Mouse (Mus musculus): ENCODE results near the gene Opcml. TPM values are rescaled to one million over a fixed set of nuclear protein-coding genes. Genes with fewer than 3 reads are reported as not detected.

The Opcml gene
- polyA plus RNA-seq, 1 experiment, result 0.08 TPM

- H3K4me1 ChIP-seq (ENCODE audit: control insufficient read depth, insufficient read depth, low read length), result no peaks in the 10 kb centered on the region
- H3K27me3 ChIP-seq (replicated peaks; ENCODE audit: control insufficient read depth, insufficient read depth, low read length), result no peaks in the 10 kb centered on the region
- 45% methylated on average over 2 of the region's 2 CpGs for WGBS
- DNase-seq, result no peak
- no peak overlapping the region for H3K4me3 ChIP-seq (ENCODE audit: insufficient read depth, low read depth, low read length)
- TF ChIP-seq CTCF (conservative IDR thresholded peaks at IDR 0.05; ENCODE audit: insufficient read depth, insufficient read length, low read depth, low read length), result no peak
- H3K36me3 ChIP-seq (ENCODE audit: control insufficient read depth, insufficient read depth, low read length), result no peaks in the 10 kb centered on the region
- H3K27ac ChIP-seq (ENCODE audit: insufficient read depth, low read depth, low read length), result no peak overlapping the region
Measured at GRCm38 (mm10) chr9:28569776-28570175, 779.2 kb downstream of the Opcml start.

GRCm38 (mm10) chr9:28571682-28572081, 781.1 kb downstream of the Opcml start:
- H3K4me1 ChIP-seq (ENCODE audit: control insufficient read depth, insufficient read depth, low read length), result no peaks in the 10 kb centered on the region
- H3K27ac ChIP-seq (ENCODE audit: insufficient read depth, low read depth, low read length), result no peak overlapping the region
- 71% methylated on average over 2 of the region's 2 CpGs for WGBS
- no peaks in the 10 kb centered on the region for H3K27me3 ChIP-seq (replicated peaks; ENCODE audit: control insufficient read depth, insufficient read depth, low read length)
- no peaks in the 10 kb centered on the region for H3K36me3 ChIP-seq (ENCODE audit: control insufficient read depth, insufficient read depth, low read length)
- no peak overlapping the region for H3K4me3 ChIP-seq (ENCODE audit: insufficient read depth, low read depth, low read length)
- TF ChIP-seq CTCF (conservative IDR thresholded peaks at IDR 0.05; ENCODE audit: insufficient read depth, insufficient read length, low read depth, low read length), result no peak
- no peak for TF ChIP-seq POLR2A (IDR thresholded peaks at IDR 0.05; ENCODE audit: low read depth, low read length)
- no peak for DNase-seq

- no peaks in the 10 kb centered on the region for H3K36me3 ChIP-seq (ENCODE audit: control insufficient read depth, insufficient read depth, low read length)
- WGBS, result 69% methylated on average over 9 of the region's 9 CpGs
- H3K27me3 ChIP-seq (replicated peaks; ENCODE audit: control insufficient read depth, insufficient read depth, low read length), result no peaks in the 10 kb centered on the region
- TF ChIP-seq CTCF (conservative IDR thresholded peaks at IDR 0.05; ENCODE audit: insufficient read depth, insufficient read length, low read depth, low read length) (no peak), POLR2A (IDR thresholded peaks at IDR 0.05; ENCODE audit: low read depth, low read length) (no peak)
- H3K4me3 ChIP-seq (ENCODE audit: insufficient read depth, low read depth, low read length), result no peak overlapping the region
- no peaks in the 10 kb centered on the region for H3K4me1 ChIP-seq (ENCODE audit: control insufficient read depth, insufficient read depth, low read length)
- DNase-seq, result no peak
- H3K27ac ChIP-seq (ENCODE audit: insufficient read depth, low read depth, low read length), result no peak overlapping the region
Measured at GRCm38 (mm10) chr9:28572136-28572774, 781.7 kb downstream of the Opcml start.

GRCm38 (mm10) chr9:28578730-28579129, 788.2 kb downstream of the Opcml start:
- Histone ChIP-seq H3K36me3 (ENCODE audit: control insufficient read depth, insufficient read depth, low read length) (no peaks in the 10 kb centered on the region), H3K27ac (ENCODE audit: insufficient read depth, low read depth, low read length) (no peak overlapping the region), H3K4me3 (ENCODE audit: insufficient read depth, low read depth, low read length) (no peak overlapping the region), H3K4me1 (ENCODE audit: control insufficient read depth, insufficient read depth, low read length) (no peaks in the 10 kb centered on the region), H3K27me3 (replicated peaks; ENCODE audit: control insufficient read depth, insufficient read depth, low read length) (no peaks in the 10 kb centered on the region)
- DNase-seq, result no peak
- TF ChIP-seq POLR2A (IDR thresholded peaks at IDR 0.05; ENCODE audit: low read depth, low read length) (no peak), CTCF (conservative IDR thresholded peaks at IDR 0.05; ENCODE audit: insufficient read depth, insufficient read length, low read depth, low read length) (no peak)

- no peak overlapping the region for H3K27ac ChIP-seq (ENCODE audit: insufficient read depth, low read depth, low read length)
- H3K36me3 ChIP-seq (ENCODE audit: control insufficient read depth, insufficient read depth, low read length), result no peaks in the 10 kb centered on the region
- TF ChIP-seq CTCF (conservative IDR thresholded peaks at IDR 0.05; ENCODE audit: insufficient read depth, insufficient read length, low read depth, low read length), result no peak
- TF ChIP-seq POLR2A (IDR thresholded peaks at IDR 0.05; ENCODE audit: low read depth, low read length), result no peak
- no peak overlapping the region for H3K4me3 ChIP-seq (ENCODE audit: insufficient read depth, low read depth, low read length)
- no peak for DNase-seq
- H3K4me1 ChIP-seq (ENCODE audit: control insufficient read depth, insufficient read depth, low read length), result no peaks in the 10 kb centered on the region
- no peaks in the 10 kb centered on the region for H3K27me3 ChIP-seq (replicated peaks; ENCODE audit: control insufficient read depth, insufficient read depth, low read length)
- WGBS, result 58% methylated on average over 3 of the region's 3 CpGs
Measured at GRCm38 (mm10) chr9:28587253-28587652, 796.7 kb downstream of the Opcml start.

- TF ChIP-seq CTCF (conservative IDR thresholded peaks at IDR 0.05; ENCODE audit: insufficient read depth, insufficient read length, low read depth, low read length) (no peak), POLR2A (IDR thresholded peaks at IDR 0.05; ENCODE audit: low read depth, low read length) (no peak)
- no peak for DNase-seq
- Histone ChIP-seq H3K4me3 (ENCODE audit: insufficient read depth, low read depth, low read length) (no peak overlapping the region), H3K27me3 (replicated peaks; ENCODE audit: control insufficient read depth, insufficient read depth, low read length) (no peaks in the 10 kb centered on the region), H3K36me3 (ENCODE audit: control insufficient read depth, insufficient read depth, low read length) (no peaks in the 10 kb centered on the region), H3K27ac (ENCODE audit: insufficient read depth, low read depth, low read length) (no peak overlapping the region), H3K4me1 (ENCODE audit: control insufficient read depth, insufficient read depth, low read length) (no peaks in the 10 kb centered on the region)
- WGBS, result 91% methylated on average over 4 of the region's 4 CpGs
Measured at GRCm38 (mm10) chr9:28587857-28588388, 797.3 kb downstream of the Opcml start.

GRCm38 (mm10) chr9:28588488-28588887, 797.9 kb downstream of the Opcml start:
- no peak overlapping the region for H3K27ac ChIP-seq (ENCODE audit: insufficient read depth, low read depth, low read length)
- no peak for DNase-seq
- no peak overlapping the region for H3K4me3 ChIP-seq (ENCODE audit: insufficient read depth, low read depth, low read length)
- no peaks in the 10 kb centered on the region for H3K27me3 ChIP-seq (replicated peaks; ENCODE audit: control insufficient read depth, insufficient read depth, low read length)
- 73% methylated on average over 1 of the region's 1 CpGs for WGBS
- TF ChIP-seq CTCF (conservative IDR thresholded peaks at IDR 0.05; ENCODE audit: insufficient read depth, insufficient read length, low read depth, low read length), result no peak
- no peak for TF ChIP-seq POLR2A (IDR thresholded peaks at IDR 0.05; ENCODE audit: low read depth, low read length)
- H3K36me3 ChIP-seq (ENCODE audit: control insufficient read depth, insufficient read depth, low read length), result no peaks in the 10 kb centered on the region
- no peaks in the 10 kb centered on the region for H3K4me1 ChIP-seq (ENCODE audit: control insufficient read depth, insufficient read depth, low read length)
